Mouse (Mus musculus) gastrocnemius, adult 18-20 months (tissue): ENCODE measurements around the gene Spen. TPM values are rescaled to one million over a fixed set of nuclear protein-coding genes. Genes with fewer than 3 reads are reported as not detected.
A peak's percentile ranks its signal among the peaks of the same experiment; 100 is the strongest.

Experiments used
- DNase-seq: peaks from one replicate; pipeline ENCODE4 v3.0.0; 2021; ENCODE audit warnings: low spot score
- total RNA-seq, 2 experiments: library from RNA; stranded (reverse); gene quantifications; 2 replicates each; pipeline ENCODE4 v1.2.3; 2021

Spen gene
- total RNA-seq, 2 experiments from 2014 or later: 21.4 to 21.9 TPM

GRCm38 (mm10) chr4:141477681-141478102, 60.7 kb downstream of the Spen start:
- peak; percentile 63 for DNase-seq

- no peak for DNase-seq
Observed at GRCm38 (mm10) chr4:141474431-141474830, 64.0 kb downstream of the Spen start.

GRCm38 (mm10) chr4:141472641-141473321, 65.6 kb downstream of the Spen start:
- DNase-seq: no peak

GRCm38 (mm10) chr4:141471491-141471890, 66.9 kb downstream of the Spen start:
- no peak for DNase-seq

GRCm38 (mm10) chr4:141469343-141469742, 69.1 kb downstream of the Spen start:
- no peak for DNase-seq

- no peak for DNase-seq
Observed at GRCm38 (mm10) chr4:141468576-141468975, 69.8 kb downstream of the Spen start.

- no peak for DNase-seq
Observed at GRCm38 (mm10) chr4:141467581-141467927, 70.8 kb downstream of the Spen start.

- no peak for DNase-seq
Observed at GRCm38 (mm10) chr4:141466844-141467580, 71.4 kb downstream of the Spen start.

- no peak for DNase-seq
Observed at GRCm38 (mm10) chr4:141466289-141466795, 72.1 kb downstream of the Spen start.

- DNase-seq: no peak
Observed at GRCm38 (mm10) chr4:141465512-141466288, 72.7 kb downstream of the Spen start.

GRCm38 (mm10) chr4:141464722-141465121, 73.7 kb downstream of the Spen start:
- no peak for DNase-seq

GRCm38 (mm10) chr4:141463472-141463871, 74.9 kb downstream of the Spen start:
- no peak for DNase-seq

- DNase-seq: peak; percentile 30
Observed at GRCm38 (mm10) chr4:141461576-141461975, 76.8 kb downstream of the Spen start.

GRCm38 (mm10) chr4:141461088-141461487, 77.3 kb downstream of the Spen start:
- DNase-seq: no peak

- DNase-seq: no peak
Observed at GRCm38 (mm10) chr4:141460481-141460880, 77.9 kb downstream of the Spen start.

GRCm38 (mm10) chr4:141459766-141460165, 78.6 kb downstream of the Spen start:
- no peak for DNase-seq

- no peak for DNase-seq
Observed at GRCm38 (mm10) chr4:141458888-141459287, 79.5 kb downstream of the Spen start.

- DNase-seq: peak; percentile 88
Observed at GRCm38 (mm10) chr4:141458236-141458635, 80.2 kb downstream of the Spen start.

GRCm38 (mm10) chr4:141456193-141456938, 82.0 kb downstream of the Spen start:
- DNase-seq: no peak

- no peak for DNase-seq
Observed at GRCm38 (mm10) chr4:141455526-141455925, 82.9 kb downstream of the Spen start.
